Mouse (Mus musculus): Measurements from ENCODE around the gene Btbd3. TPM values are rescaled to one million over a fixed set of nuclear protein-coding genes. Genes with fewer than 3 reads are reported as not detected.
"Not testable (repeated sequence)": the region's sequence is repeated elsewhere in the genome, so short reads cannot be mapped to it uniquely, and the experiment has no call there.

The Btbd3 gene
- polyA plus RNA-seq, 1 experiment from 2014 or later = 52.5 TPM

GRCm38 (mm10) chr2:138334198-138334597, 77.8 kb downstream of the Btbd3 start:
- not testable (repeated sequence) for H3K4me2 ChIP-seq (ENCODE audit: low read length)
- 81% methylated on average over 2 of the region's 2 CpGs for WGBS

GRCm38 (mm10) chr2:138337886-138338494, 81.6 kb downstream of the Btbd3 start:
- Histone ChIP-seq H3K27me3 (ENCODE audit: control insufficient read depth, insufficient read depth, low read length) (no peaks in the 10 kb centered on the region), H3K4me3 (replicated peaks; ENCODE audit: low read depth, low read length) (no peak overlapping the region), H3K36me3 (ENCODE audit: control insufficient read depth, insufficient read depth, low read length) (no peaks in the 10 kb centered on the region), H3K27ac (replicated peaks; ENCODE audit: low read depth, low read length) (no peak overlapping the region), H3K9ac (replicated peaks; ENCODE audit: low read length) (no peak overlapping the region), H3K4me2 (ENCODE audit: low read length) (no peak overlapping the region), H3K9me3 (ENCODE audit: control insufficient read depth, low read length) (no peaks in the 10 kb centered on the region), H3K4me1 (ENCODE audit: control insufficient read depth, insufficient read depth, low read length) (no peaks in the 10 kb centered on the region)
- no peak for ATAC-seq (ENCODE audit: low FRiP score, low TSS enrichment)
- DNase-seq = peak; percentile 3
- WGBS = 66% methylated on average over 6 of the region's 6 CpGs

More at GRCm38 (mm10) chr2:138334198-138334597, 77.8 kb downstream of the Btbd3 start:
- not testable (repeated sequence) for H3K9ac ChIP-seq (replicated peaks; ENCODE audit: low read length); DNase-seq; H3K4me1 ChIP-seq (ENCODE audit: control insufficient read depth, insufficient read depth, low read length); H3K36me3 ChIP-seq (ENCODE audit: control insufficient read depth, insufficient read depth, low read length); H3K4me3 ChIP-seq (replicated peaks; ENCODE audit: low read depth, low read length); ATAC-seq (ENCODE audit: low FRiP score, low TSS enrichment); H3K27ac ChIP-seq (replicated peaks; ENCODE audit: low read depth, low read length); H3K9me3 ChIP-seq (ENCODE audit: control insufficient read depth, low read length); H3K27me3 ChIP-seq (ENCODE audit: control insufficient read depth, insufficient read depth, low read length)

- Histone ChIP-seq H3K27ac (replicated peaks; ENCODE audit: low read depth, low read length) (no peak overlapping the region), H3K9ac (replicated peaks; ENCODE audit: low read length) (no peak overlapping the region), H3K27me3 (ENCODE audit: control insufficient read depth, insufficient read depth, low read length) (no peaks in the 10 kb centered on the region), H3K9me3 (ENCODE audit: control insufficient read depth, low read length) (no peaks in the 10 kb centered on the region), H3K4me3 (replicated peaks; ENCODE audit: low read depth, low read length) (no peak overlapping the region), H3K4me2 (ENCODE audit: low read length) (no peak overlapping the region), H3K4me1 (ENCODE audit: control insufficient read depth, insufficient read depth, low read length) (no peaks in the 10 kb centered on the region), H3K36me3 (ENCODE audit: control insufficient read depth, insufficient read depth, low read length) (no peaks in the 10 kb centered on the region)
- DNase-seq (no peak), ATAC-seq (ENCODE audit: low FRiP score, low TSS enrichment) (no peak)
- 73% methylated on average over 1 of the region's 1 CpGs for WGBS
These were observed 82.2 kb downstream of the Btbd3 start for GRCm38 (mm10) chr2:138338524-138338923.

GRCm38 (mm10) chr2:138355366-138355765, 99.0 kb downstream of the Btbd3 start:
- Histone ChIP-seq H3K4me3 (replicated peaks; ENCODE audit: low read depth, low read length) (no peak overlapping the region), H3K9me3 (ENCODE audit: control insufficient read depth, low read length) (no peaks in the 10 kb centered on the region), H3K27me3 (ENCODE audit: control insufficient read depth, insufficient read depth, low read length) (no peaks in the 10 kb centered on the region), H3K4me1 (ENCODE audit: control insufficient read depth, insufficient read depth, low read length) (no peaks in the 10 kb centered on the region), H3K27ac (replicated peaks; ENCODE audit: low read depth, low read length) (no peak overlapping the region), H3K4me2 (ENCODE audit: low read length) (no peak overlapping the region), H3K9ac (replicated peaks; ENCODE audit: low read length) (no peak overlapping the region), H3K36me3 (ENCODE audit: control insufficient read depth, insufficient read depth, low read length) (no peaks in the 10 kb centered on the region)
- WGBS = 95% methylated on average over 3 of the region's 3 CpGs
- ATAC-seq (ENCODE audit: low FRiP score, low TSS enrichment) (no peak), DNase-seq (no peak)

GRCm38 (mm10) chr2:138362474-138362873, 106.1 kb downstream of the Btbd3 start:
- Histone ChIP-seq H3K27me3 (ENCODE audit: control insufficient read depth, insufficient read depth, low read length) (no peaks in the 10 kb centered on the region), H3K27ac (replicated peaks; ENCODE audit: low read depth, low read length) (no peak overlapping the region), H3K36me3 (ENCODE audit: control insufficient read depth, insufficient read depth, low read length) (no peaks in the 10 kb centered on the region), H3K9ac (replicated peaks; ENCODE audit: low read length) (no peak overlapping the region), H3K4me1 (ENCODE audit: control insufficient read depth, insufficient read depth, low read length) (no peaks in the 10 kb centered on the region), H3K4me2 (ENCODE audit: low read length) (no peak overlapping the region), H3K4me3 (replicated peaks; ENCODE audit: low read depth, low read length) (no peak overlapping the region), H3K9me3 (ENCODE audit: control insufficient read depth, low read length) (no peaks in the 10 kb centered on the region)
- no peak for DNase-seq
- 3% methylated on average over 5 of the region's 5 CpGs for WGBS
- no peak for ATAC-seq (ENCODE audit: low FRiP score, low TSS enrichment)

GRCm38 (mm10) chr2:138365391-138365790, 109.0 kb downstream of the Btbd3 start:
- Histone ChIP-seq H3K4me2 (ENCODE audit: low read length) (no peak overlapping the region), H3K9me3 (ENCODE audit: control insufficient read depth, low read length) (no peaks in the 10 kb centered on the region), H3K4me1 (ENCODE audit: control insufficient read depth, insufficient read depth, low read length) (no peaks in the 10 kb centered on the region), H3K27ac (replicated peaks; ENCODE audit: low read depth, low read length) (no peak overlapping the region; the same call in 1 of the 2 replicates), H3K36me3 (ENCODE audit: control insufficient read depth, insufficient read depth, low read length) (no peaks in the 10 kb centered on the region), H3K4me3 (replicated peaks; ENCODE audit: low read depth, low read length) (no peak overlapping the region), H3K9ac (replicated peaks; ENCODE audit: low read length) (no peak overlapping the region), H3K27me3 (ENCODE audit: control insufficient read depth, insufficient read depth, low read length) (no peaks in the 10 kb centered on the region)
- WGBS = 80% methylated on average over 4 of the region's 4 CpGs
- no peak for ATAC-seq (ENCODE audit: low FRiP score, low TSS enrichment)
- DNase-seq = no peak

GRCm38 (mm10) chr2:138374556-138374955, 118.2 kb downstream of the Btbd3 start:
- Histone ChIP-seq H3K9me3 (ENCODE audit: control insufficient read depth, low read length) (no peaks in the 10 kb centered on the region), H3K27me3 (ENCODE audit: control insufficient read depth, insufficient read depth, low read length) (no peaks in the 10 kb centered on the region), H3K4me2 (ENCODE audit: low read length) (no peak overlapping the region), H3K9ac (replicated peaks; ENCODE audit: low read length) (no peak overlapping the region), H3K36me3 (ENCODE audit: control insufficient read depth, insufficient read depth, low read length) (no peaks in the 10 kb centered on the region), H3K4me1 (ENCODE audit: control insufficient read depth, insufficient read depth, low read length) (no peaks in the 10 kb centered on the region), H3K27ac (replicated peaks; ENCODE audit: low read depth, low read length) (no peak overlapping the region), H3K4me3 (replicated peaks; ENCODE audit: low read depth, low read length) (no peak overlapping the region)
- no peak for DNase-seq
- 92% methylated on average over 5 of the region's 5 CpGs for WGBS
- no peak for ATAC-seq (ENCODE audit: low FRiP score, low TSS enrichment)

- no peak for ATAC-seq (ENCODE audit: low FRiP score, low TSS enrichment)
- no peaks in the 10 kb centered on the region for H3K4me1 ChIP-seq (ENCODE audit: control insufficient read depth, insufficient read depth, low read length)
These were observed 122.5 kb downstream of the Btbd3 start for GRCm38 (mm10) chr2:138378855-138379254.

GRCm38 (mm10) chr2:138384762-138385161, 128.4 kb downstream of the Btbd3 start:
- Histone ChIP-seq H3K27ac (replicated peaks; ENCODE audit: low read depth, low read length) (no peak overlapping the region), H3K4me1 (ENCODE audit: control insufficient read depth, insufficient read depth, low read length) (no peaks in the 10 kb centered on the region), H3K9me3 (ENCODE audit: control insufficient read depth, low read length) (no peaks in the 10 kb centered on the region), H3K36me3 (ENCODE audit: control insufficient read depth, insufficient read depth, low read length) (no peaks in the 10 kb centered on the region), H3K9ac (replicated peaks; ENCODE audit: low read length) (no peak overlapping the region), H3K27me3 (ENCODE audit: control insufficient read depth, insufficient read depth, low read length) (no peaks in the 10 kb centered on the region), H3K4me3 (replicated peaks; ENCODE audit: low read depth, low read length) (no peak overlapping the region), H3K4me2 (ENCODE audit: low read length) (no peak overlapping the region)
- no peak for ATAC-seq (ENCODE audit: low FRiP score, low TSS enrichment)
- no peak for DNase-seq
- WGBS = 91% methylated on average over 2 of the region's 2 CpGs

More at GRCm38 (mm10) chr2:138378855-138379254, 122.5 kb downstream of the Btbd3 start:
- H3K4me2 ChIP-seq (ENCODE audit: low read length) = no peak overlapping the region
- no peak for DNase-seq
- no peaks in the 10 kb centered on the region for H3K27me3 ChIP-seq (ENCODE audit: control insufficient read depth, insufficient read depth, low read length)
- H3K9ac ChIP-seq (replicated peaks; ENCODE audit: low read length) = no peak overlapping the region
- H3K4me3 ChIP-seq (replicated peaks; ENCODE audit: low read depth, low read length) = no peak overlapping the region
- H3K9me3 ChIP-seq (ENCODE audit: control insufficient read depth, low read length) = no peaks in the 10 kb centered on the region
- no peak overlapping the region for H3K27ac ChIP-seq (replicated peaks; ENCODE audit: low read depth, low read length)
- H3K36me3 ChIP-seq (ENCODE audit: control insufficient read depth, insufficient read depth, low read length) = no peaks in the 10 kb centered on the region

Data from midbrain, embryonic 14.5 days (tissue).